In the genomic region with DNA sequence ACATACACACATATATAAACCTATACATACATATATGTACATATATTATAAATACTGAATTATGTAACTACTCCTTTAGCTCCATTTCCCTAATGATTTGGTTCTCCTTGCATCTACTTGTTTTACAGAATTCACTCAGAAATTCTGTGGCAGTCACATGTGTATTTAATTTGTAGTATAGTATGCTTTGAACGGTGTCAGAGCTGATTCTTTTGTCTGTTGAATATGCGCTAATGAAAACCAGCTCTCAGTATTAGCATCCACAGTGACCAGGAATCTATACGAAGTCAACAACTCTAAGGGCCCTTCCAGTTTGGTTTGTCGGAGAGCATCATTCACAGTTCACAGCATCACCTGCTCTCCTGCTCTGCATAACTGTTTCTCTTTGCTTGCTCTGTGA, we compare ENCODE assay signal across 24 mouse cellular contexts. TPM values are rescaled to one million over a fixed set of nuclear protein-coding genes. Genes with fewer than 3 reads are reported as not detected.
DNase-seq lines count a peak whose midpoint lies in the region; ATAC-seq and TF ChIP-seq lines count a peak whose summit lies in the region.
"Had no signal": no experiment of that assay in that cellular context is flagged by ENCODE, and none has a peak within 500 bp of the region (broad histone marks: within the 10 kb centered on the region; RNA-seq: fewer than 3 reads in every experiment).

No protein-coding gene starts in this region.

- H3K4me3 ChIP-seq in embryonic facial prominence, embryonic 11.5 days (ENCODE audit: low read depth, low read length): no peak overlapping the region
- no peak overlapping the region for H3K4me3 ChIP-seq in embryonic facial prominence, embryonic 10.5 days
- no peak overlapping the region for H3K4me3 ChIP-seq in limb, embryonic 14.5 days (replicated peaks; ENCODE audit: low read length)
- H3K4me3 ChIP-seq in limb, embryonic 10.5 days: no peak overlapping the region
- H3K4me3 ChIP-seq in embryonic facial prominence, embryonic 14.5 days (ENCODE audit: low read depth, low read length): no peak overlapping the region
- H3K4me3 ChIP-seq in kidney, adult 2 months (ENCODE audit: insufficient read depth, low read depth, low read length): no peak overlapping the region
- H3K4me3 ChIP-seq: embryonic facial prominence, embryonic 15.5 days; erythroblast, embryonic 14.5 days; forebrain, embryonic 10.5 days; forebrain, embryonic 12.5 days had no signal

- H3K9ac ChIP-seq in embryonic facial prominence, embryonic 11.5 days (replicated peaks; ENCODE audit: low read length): no peak overlapping the region
- no peak overlapping the region for H3K9ac ChIP-seq in limb, embryonic 14.5 days (ENCODE audit: low read depth, low read length, severe bottlenecking)
- no peak overlapping the region for H3K9ac ChIP-seq in embryonic facial prominence, embryonic 14.5 days (ENCODE audit: low read depth, low read length)
- H3K9ac ChIP-seq: embryonic facial prominence, embryonic 15.5 days; forebrain, embryonic 12.5 days had no signal

- no peak for TF ChIP-seq POLR2A in limb, embryonic 14.5 days (IDR thresholded peaks at IDR 0.05; ENCODE audit: borderline replicate concordance, extremely low read depth, insufficient read depth, insufficient read length)
- no peak for TF ChIP-seq POLR2A in kidney, adult 2 months (IDR thresholded peaks at IDR 0.05; ENCODE audit: low read depth, low read length)

- H3K36me3 ChIP-seq in embryonic facial prominence, embryonic 11.5 days (replicated peaks; ENCODE audit: control insufficient read depth, insufficient read depth, low read depth, low read length): no peaks in the 10 kb centered on the region
- H3K36me3 ChIP-seq in embryonic facial prominence, embryonic 10.5 days (replicated peaks): no peaks in the 10 kb centered on the region
- no peaks in the 10 kb centered on the region for H3K36me3 ChIP-seq in limb, embryonic 14.5 days (ENCODE audit: control insufficient read depth, insufficient read depth, low read length)
- no peaks in the 10 kb centered on the region for H3K36me3 ChIP-seq in limb, embryonic 10.5 days
- no peaks in the 10 kb centered on the region for H3K36me3 ChIP-seq in embryonic facial prominence, embryonic 14.5 days (ENCODE audit: control insufficient read depth, insufficient read depth, low read length)
- no peaks in the 10 kb centered on the region for H3K36me3 ChIP-seq in kidney, adult 2 months (ENCODE audit: control insufficient read depth, insufficient read depth, low read length)
- H3K36me3 ChIP-seq: embryonic facial prominence, embryonic 15.5 days; forebrain, embryonic 10.5 days; forebrain, embryonic 12.5 days had no signal

- WGBS in embryonic facial prominence, embryonic 11.5 days: 54% methylated on average over 4 of the region's 4 CpGs
- 67% methylated on average over 4 of the region's 4 CpGs for WGBS in embryonic facial prominence, embryonic 10.5 days
- 35% methylated on average over 4 of the region's 4 CpGs for WGBS in limb, embryonic 14.5 days
- WGBS in limb, embryonic 10.5 days: 57% methylated on average over 4 of the region's 4 CpGs
- 37% methylated on average over 4 of the region's 4 CpGs for WGBS in embryonic facial prominence, embryonic 14.5 days
- 92% methylated on average over 4 of the region's 4 CpGs for WGBS in kidney, adult 2 months

- ATAC-seq in embryonic facial prominence, embryonic 11.5 days (replicated peaks; ENCODE audit: insufficient number of reproducible peaks, low FRiP score, low TSS enrichment, low read depth): no peak
- no peak for ATAC-seq in limb, embryonic 14.5 days (ENCODE audit: low FRiP score, low read depth)
- no peak for ATAC-seq in embryonic facial prominence, embryonic 14.5 days (ENCODE audit: low read depth)
- ATAC-seq: forebrain, embryonic 14.5 days; forebrain, embryonic 16.5 days had no signal

- no peak overlapping the region for H3K27ac ChIP-seq in embryonic facial prominence, embryonic 11.5 days (replicated peaks; ENCODE audit: low read depth, low read length)
- no peak overlapping the region for H3K27ac ChIP-seq in embryonic facial prominence, embryonic 10.5 days (replicated peaks)
- H3K27ac ChIP-seq in limb, embryonic 14.5 days (replicated peaks; ENCODE audit: low read depth, low read length): no peak overlapping the region
- no peak overlapping the region for H3K27ac ChIP-seq in limb, embryonic 10.5 days
- 0 out of 2 replicates have a peak overlapping the region, but pooled peaks have one; percentile 42 for H3K27ac ChIP-seq in embryonic facial prominence, embryonic 14.5 days (replicated peaks; ENCODE audit: low read depth, low read length)
- no peak overlapping the region for H3K27ac ChIP-seq in kidney, adult 2 months (ENCODE audit: insufficient read depth, low read depth, low read length)
- H3K27ac ChIP-seq: embryonic facial prominence, embryonic 15.5 days; forebrain, embryonic 10.5 days; forebrain, embryonic 12.5 days had no signal

- H3K27me3 ChIP-seq in embryonic facial prominence, embryonic 11.5 days (ENCODE audit: control insufficient read depth, insufficient read depth, low read length): no peaks in the 10 kb centered on the region
- H3K27me3 ChIP-seq in embryonic facial prominence, embryonic 10.5 days (replicated peaks; ENCODE audit: low read depth, poor library complexity, severe bottlenecking): no peaks in the 10 kb centered on the region
- H3K27me3 ChIP-seq in limb, embryonic 14.5 days (ENCODE audit: control insufficient read depth, insufficient read depth, low read length): no peaks in the 10 kb centered on the region
- H3K27me3 ChIP-seq in limb, embryonic 10.5 days (ENCODE audit: low read depth, poor library complexity, severe bottlenecking): no peaks in the 10 kb centered on the region
- H3K27me3 ChIP-seq in embryonic facial prominence, embryonic 14.5 days (replicated peaks; ENCODE audit: control insufficient read depth, insufficient read depth, low read length): no peaks in the 10 kb centered on the region
- no peaks in the 10 kb centered on the region for H3K27me3 ChIP-seq in kidney, adult 2 months (replicated peaks; ENCODE audit: control insufficient read depth, insufficient read depth, low read length)
- H3K27me3 ChIP-seq: embryonic facial prominence, embryonic 15.5 days; forebrain, embryonic 12.5 days had no signal

- no peaks in the 10 kb centered on the region for H3K4me1 ChIP-seq in embryonic facial prominence, embryonic 11.5 days (ENCODE audit: control insufficient read depth, insufficient read depth, low read length)
- no peaks in the 10 kb centered on the region for H3K4me1 ChIP-seq in embryonic facial prominence, embryonic 10.5 days
- H3K4me1 ChIP-seq in limb, embryonic 14.5 days (ENCODE audit: control insufficient read depth, insufficient read depth, low read length): no peaks in the 10 kb centered on the region
- H3K4me1 ChIP-seq in limb, embryonic 10.5 days: peaks cover 7% of the 10 kb centered on the region
- H3K4me1 ChIP-seq in embryonic facial prominence, embryonic 14.5 days (ENCODE audit: control insufficient read depth, insufficient read depth, low read length): no peaks in the 10 kb centered on the region
- no peaks in the 10 kb centered on the region; the same call in 1 of the 2 replicates for H3K4me1 ChIP-seq in kidney, adult 2 months (ENCODE audit: control insufficient read depth, insufficient read depth, low read length)
- H3K4me1 ChIP-seq: embryonic facial prominence, embryonic 15.5 days; forebrain, embryonic 10.5 days; forebrain, embryonic 12.5 days had no signal

- no peaks in the 10 kb centered on the region for H3K9me3 ChIP-seq in embryonic facial prominence, embryonic 11.5 days (replicated peaks; ENCODE audit: control insufficient read depth, low read length)
- H3K9me3 ChIP-seq in embryonic facial prominence, embryonic 10.5 days: no peaks in the 10 kb centered on the region
- no peaks in the 10 kb centered on the region for H3K9me3 ChIP-seq in limb, embryonic 14.5 days (ENCODE audit: control insufficient read depth, low read length)
- H3K9me3 ChIP-seq in limb, embryonic 10.5 days (replicated peaks): no peaks in the 10 kb centered on the region
- H3K9me3 ChIP-seq in embryonic facial prominence, embryonic 14.5 days (ENCODE audit: control insufficient read depth, low read length): no peaks in the 10 kb centered on the region
- H3K9me3 ChIP-seq: embryonic facial prominence, embryonic 15.5 days; forebrain, embryonic 10.5 days; forebrain, embryonic 12.5 days had no signal

- H3K4me2 ChIP-seq in embryonic facial prominence, embryonic 11.5 days (ENCODE audit: low read depth, low read length): no peak overlapping the region
- no peak overlapping the region for H3K4me2 ChIP-seq in limb, embryonic 14.5 days (replicated peaks; ENCODE audit: low read depth, low read length, severe bottlenecking)
- no peak overlapping the region; the same call in 1 of the 2 replicates for H3K4me2 ChIP-seq in embryonic facial prominence, embryonic 14.5 days (ENCODE audit: low read depth, low read length)
- H3K4me2 ChIP-seq: embryonic facial prominence, embryonic 15.5 days; forebrain, embryonic 12.5 days had no signal

- peak; percentile 57 for DNase-seq in embryonic facial prominence, embryonic 11.5 days (ENCODE audit: low spot score)
- DNase-seq in embryonic facial prominence, embryonic 10.5 days (ENCODE audit: low spot score): no peak
- peak; percentile 29 for DNase-seq in limb, embryonic 14.5 days (ENCODE audit: low spot score)
- no peak for DNase-seq in limb, embryonic 10.5 days (ENCODE audit: low spot score)
- peak; percentile 57 for DNase-seq in embryonic facial prominence, embryonic 14.5 days (ENCODE audit: low spot score)
- DNase-seq in kidney, postnatal 25 days: no peak
- DNase-seq in kidney, adult 2 months: no peak
- DNase-seq: adrenal gland, adult 2 months; adrenal gland, postnatal 10 days; adrenal gland, postnatal 25 days; cerebellum, adult 11 months; cerebellum, adult 18-20 months; cerebellum, adult 8-10 months; cerebellum, adult 9-11 months; cerebellum, postnatal 14 days; cerebellum, postnatal 36 days had no signal

- TF ChIP-seq CTCF in kidney, adult 2 months (conservative IDR thresholded peaks at IDR 0.05; ENCODE audit: insufficient read depth, insufficient read length, low read depth, low read length): no peak

RNA-seq across cellular contexts. Expression of a gene that starts 7.0 kb away (rescaled TPM):
- not detected in 2 replicates for polyA plus RNA-seq in embryonic facial prominence, embryonic 11.5 days (2014; fragmentation: Nextera tagmentation; extraction: Ambion mirVana)
- not detected in 2 replicates for polyA plus RNA-seq in embryonic facial prominence, embryonic 10.5 days (2016; fragmentation: Nextera tagmentation; extraction: Ambion mirVana)
- not detected in 2 replicates for polyA plus RNA-seq in limb, embryonic 14.5 days (2012; rRNA removed)
- polyA plus RNA-seq in limb, embryonic 14.5 days (2014; fragmentation: Nextera tagmentation; extraction: Ambion mirVana): not detected in 2 replicates
- polyA plus RNA-seq in limb, embryonic 10.5 days (2016; fragmentation: Nextera tagmentation; extraction: Ambion mirVana): not detected in 2 replicates
- not detected in 2 replicates for polyA plus RNA-seq in embryonic facial prominence, embryonic 14.5 days (2014; fragmentation: Nextera tagmentation; extraction: Ambion mirVana)
- polyA plus RNA-seq in kidney, adult 2 months (2012; rRNA removed): not detected in 2 replicates
- polyA plus RNA-seq: adrenal gland, adult 2 months; brain, embryonic 14.5 days; C2C12; embryonic facial prominence, embryonic 15.5 days; erythroblast, embryonic 14.5 days; forebrain, embryonic 10.5 days; forebrain, embryonic 12.5 days; forebrain, embryonic 14.5 days had no signal

RNA-seq across cellular contexts. Expression of a gene that starts 38.9 kb away (rescaled TPM):
- 0.07 and 0.17 TPM in 2 replicates for polyA plus RNA-seq in embryonic facial prominence, embryonic 11.5 days (2014; fragmentation: Nextera tagmentation; extraction: Ambion mirVana)
- polyA plus RNA-seq in embryonic facial prominence, embryonic 10.5 days (2016; fragmentation: Nextera tagmentation; extraction: Ambion mirVana): 0.06 and 0.09 TPM in 2 replicates
- 2.5 and 3.0 TPM in 2 replicates for polyA plus RNA-seq in limb, embryonic 14.5 days (2012; rRNA removed)
- polyA plus RNA-seq in limb, embryonic 14.5 days (2014; fragmentation: Nextera tagmentation; extraction: Ambion mirVana): 5.1 and 5.8 TPM in 2 replicates
- polyA plus RNA-seq in limb, embryonic 10.5 days (2016; fragmentation: Nextera tagmentation; extraction: Ambion mirVana): not detected in 2 replicates
- 19.3 and 21.1 TPM in 2 replicates for polyA plus RNA-seq in embryonic facial prominence, embryonic 14.5 days (2014; fragmentation: Nextera tagmentation; extraction: Ambion mirVana)
- polyA plus RNA-seq in kidney, adult 2 months (2012; rRNA removed): not detected in 2 replicates
- polyA plus RNA-seq: adrenal gland, adult 2 months; erythroblast, embryonic 14.5 days had no signal

RNA-seq across cellular contexts. Expression of a gene that starts 50.0 kb away (rescaled TPM):
- polyA plus RNA-seq in embryonic facial prominence, embryonic 11.5 days (2014; fragmentation: Nextera tagmentation; extraction: Ambion mirVana): 45.8 and 48.8 TPM in 2 replicates
- 26.5 and 28.3 TPM in 2 replicates for polyA plus RNA-seq in embryonic facial prominence, embryonic 10.5 days (2016; fragmentation: Nextera tagmentation; extraction: Ambion mirVana)
- polyA plus RNA-seq in limb, embryonic 14.5 days (2012; rRNA removed): 47.7 and 68.4 TPM in 2 replicates
- 63.9 and 67.8 TPM in 2 replicates for polyA plus RNA-seq in limb, embryonic 14.5 days (2014; fragmentation: Nextera tagmentation; extraction: Ambion mirVana)
- polyA plus RNA-seq in limb, embryonic 10.5 days (2016; fragmentation: Nextera tagmentation; extraction: Ambion mirVana): 9.4 and 17.1 TPM in 2 replicates
- 108 and 117 TPM in 2 replicates for polyA plus RNA-seq in embryonic facial prominence, embryonic 14.5 days (2014; fragmentation: Nextera tagmentation; extraction: Ambion mirVana)
- polyA plus RNA-seq in kidney, adult 2 months (2012; rRNA removed): 31.6 and 36.4 TPM in 2 replicates
- polyA plus RNA-seq: C2C12; erythroblast, embryonic 14.5 days had no signal

Comparison
In these comparisons a context has a peak if more than half of its experiments do, and no peak if none do; other contexts are left out.
1. DNase-seq: peak in embryonic facial prominence, embryonic 11.5 days (single experiment), limb, embryonic 14.5 days (single experiment) and embryonic facial prominence, embryonic 14.5 days (single experiment); none in embryonic facial prominence, embryonic 10.5 days (single experiment), limb, embryonic 10.5 days (single experiment), kidney, postnatal 25 days (0 of 2) and kidney, adult 2 months (single experiment).